Mouse (Mus musculus) bone marrow, adult 2 months (tissue): ENCODE results near the gene Marc2.

Source experiments
- CTCF ChIP-seq: fragments of 200-500 bp; IDR thresholded peaks from 2 replicates; pipeline ENCODE4 v1.5.1; 2011; ENCODE audit warnings: low read length, control low read depth; ENCODE audit not compliant: control insufficient read depth, insufficient read depth
- POLR2A ChIP-seq: fragments of 200-500 bp; IDR thresholded peaks from 2 replicates; pipeline ENCODE4 v1.6.1; 2011; ENCODE audit warnings: low read depth, mild to moderate bottlenecking, control low read depth, low read length, borderline replicate concordance; ENCODE audit not compliant: control insufficient read depth

GRCm38 (mm10) chr1:184809578-184810001 is 36.7 kb downstream of the Marc2 start:
- TF ChIP-seq CTCF = no peak
- no peak for TF ChIP-seq POLR2A
